Mouse (Mus musculus): Measurements from ENCODE around the gene Klrb1b. TPM values are rescaled to one million over a fixed set of nuclear protein-coding genes. Genes with fewer than 3 reads are reported as not detected.

Gene Klrb1b
- total RNA-seq (2014; rRNA removed) (not detected in 2 replicates), polyA plus RNA-seq (2015; fragmentation: Nextera tagmentation; extraction: Ambion mirVana) (not detected in 2 replicates)

- DNase-seq (ENCODE audit: low spot score), result no peak
- WGBS, result 90% methylated on average over 6 of the region's 6 CpGs
Observed at GRCm38 (mm10) chr6:128826132-128826531, at the start of gene Klrb1b, which contains the start of gene Gm44511. TSS of gene Klrb1b (minus strand) at chr6:128826331. TSS of gene Gm44511 (minus strand) at chr6:128826315.

GRCm38 (mm10) chr6:128871910-128872610 lies 45.9 kb upstream of the Klrb1b start:
- ATAC-seq (ENCODE audit: low FRiP score), result no peak
- Histone ChIP-seq H3K27me3 (ENCODE audit: insufficient read depth, low read length) (no peaks in the 10 kb centered on the region), H3K36me3 (ENCODE audit: insufficient read depth, low read length) (no peaks in the 10 kb centered on the region), H3K4me1 (ENCODE audit: insufficient read depth, low read length) (no peaks in the 10 kb centered on the region), H3K9me3 (ENCODE audit: low read length) (no peaks in the 10 kb centered on the region), H3K4me2 (ENCODE audit: low read depth, low read length, poor library complexity, severe bottlenecking) (no peak overlapping the region), H3K4me3 (ENCODE audit: low read depth, low read length) (no peak overlapping the region), H3K27ac (ENCODE audit: low read depth, low read length) (no peak overlapping the region), H3K9ac (replicated peaks; ENCODE audit: low read length, poor library complexity, severe bottlenecking) (no peak overlapping the region)
- 85% methylated on average over 1 of the region's 1 CpGs for WGBS
- DNase-seq (ENCODE audit: low spot score), result no peak
- no peak for TF ChIP-seq CTCF (IDR thresholded peaks at IDR 0.05)

More at GRCm38 (mm10) chr6:128826132-128826531, at the start of gene Klrb1b, which contains the start of gene Gm44511:
- Histone ChIP-seq H3K4me2 (ENCODE audit: low read depth, low read length, poor library complexity, severe bottlenecking) (no peak within 1 kb of the TSS), H3K36me3 (ENCODE audit: insufficient read depth, low read length) (no peaks in the 10 kb centered on the region), H3K27ac (ENCODE audit: low read depth, low read length) (no peak within 1 kb of the TSS), H3K27me3 (ENCODE audit: insufficient read depth, low read length) (no peaks in the 10 kb centered on the region), H3K4me3 (ENCODE audit: low read depth, low read length) (no peak within 1 kb of the TSS), H3K9ac (replicated peaks; ENCODE audit: low read length, poor library complexity, severe bottlenecking) (no peak within 1 kb of the TSS), H3K4me1 (ENCODE audit: insufficient read depth, low read length) (no peaks in the 10 kb centered on the region), H3K9me3 (ENCODE audit: low read length) (no peaks in the 10 kb centered on the region)
- TF ChIP-seq CTCF (IDR thresholded peaks at IDR 0.05), result no peak
- ATAC-seq (ENCODE audit: low FRiP score), result no peak

- Histone ChIP-seq H3K36me3 (ENCODE audit: insufficient read depth, low read length) (no peaks in the 10 kb centered on the region), H3K4me3 (ENCODE audit: low read depth, low read length) (no peak overlapping the region), H3K9me3 (ENCODE audit: low read length) (no peaks in the 10 kb centered on the region), H3K27ac (ENCODE audit: low read depth, low read length) (no peak overlapping the region), H3K9ac (replicated peaks; ENCODE audit: low read length, poor library complexity, severe bottlenecking) (no peak overlapping the region), H3K27me3 (ENCODE audit: insufficient read depth, low read length) (no peaks in the 10 kb centered on the region), H3K4me1 (ENCODE audit: insufficient read depth, low read length) (no peaks in the 10 kb centered on the region), H3K4me2 (ENCODE audit: low read depth, low read length, poor library complexity, severe bottlenecking) (no peak overlapping the region)
- TF ChIP-seq CTCF (IDR thresholded peaks at IDR 0.05), result no peak
- WGBS, result 15% methylated on average over 3 of the region's 3 CpGs
- DNase-seq (ENCODE audit: low spot score) (no peak), ATAC-seq (ENCODE audit: low FRiP score) (no peak)
Observed at GRCm38 (mm10) chr6:128868861-128869260, 42.7 kb upstream of the Klrb1b start.

- Histone ChIP-seq H3K4me1 (ENCODE audit: insufficient read depth, low read length) (no peaks in the 10 kb centered on the region), H3K36me3 (ENCODE audit: insufficient read depth, low read length) (no peaks in the 10 kb centered on the region), H3K9ac (replicated peaks; ENCODE audit: low read length, poor library complexity, severe bottlenecking) (no peak overlapping the region), H3K4me2 (ENCODE audit: low read depth, low read length, poor library complexity, severe bottlenecking) (no peak overlapping the region), H3K27ac (ENCODE audit: low read depth, low read length) (no peak overlapping the region), H3K4me3 (ENCODE audit: low read depth, low read length) (no peak overlapping the region), H3K27me3 (ENCODE audit: insufficient read depth, low read length) (no peaks in the 10 kb centered on the region), H3K9me3 (ENCODE audit: low read length) (no peaks in the 10 kb centered on the region)
- no peak for TF ChIP-seq CTCF (IDR thresholded peaks at IDR 0.05)
- DNase-seq (ENCODE audit: low spot score) (no peak), ATAC-seq (ENCODE audit: low FRiP score) (no peak)
- WGBS, result 95% methylated on average over 2 of the region's 2 CpGs
Observed at GRCm38 (mm10) chr6:128857976-128858375, 31.8 kb upstream of the Klrb1b start.

GRCm38 (mm10) chr6:128856250-128856649 lies 30.1 kb upstream of the Klrb1b start:
- Histone ChIP-seq H3K27ac (ENCODE audit: low read depth, low read length) (no peak overlapping the region), H3K9me3 (ENCODE audit: low read length) (no peaks in the 10 kb centered on the region), H3K4me3 (ENCODE audit: low read depth, low read length) (no peak overlapping the region), H3K9ac (replicated peaks; ENCODE audit: low read length, poor library complexity, severe bottlenecking) (no peak overlapping the region), H3K36me3 (ENCODE audit: insufficient read depth, low read length) (no peaks in the 10 kb centered on the region), H3K27me3 (ENCODE audit: insufficient read depth, low read length) (no peaks in the 10 kb centered on the region), H3K4me2 (ENCODE audit: low read depth, low read length, poor library complexity, severe bottlenecking) (no peak overlapping the region), H3K4me1 (ENCODE audit: insufficient read depth, low read length) (no peaks in the 10 kb centered on the region)
- no peak for TF ChIP-seq CTCF (IDR thresholded peaks at IDR 0.05)
- 66% methylated on average over 5 of the region's 5 CpGs for WGBS
- DNase-seq (ENCODE audit: low spot score), result peak; percentile 74
- no peak; the same call in 1 of the 2 replicates for ATAC-seq (ENCODE audit: low FRiP score)

- H3K9me3 ChIP-seq (ENCODE audit: low read length), result no peaks in the 10 kb centered on the region
- H3K9ac ChIP-seq (replicated peaks; ENCODE audit: low read length, poor library complexity, severe bottlenecking), result no peak overlapping the region
- no peak overlapping the region for H3K4me2 ChIP-seq (ENCODE audit: low read depth, low read length, poor library complexity, severe bottlenecking)
- no peak for TF ChIP-seq CTCF (IDR thresholded peaks at IDR 0.05)
- no peaks in the 10 kb centered on the region for H3K4me1 ChIP-seq (ENCODE audit: insufficient read depth, low read length)
- 89% methylated on average over 1 of the region's 1 CpGs for WGBS
- no peaks in the 10 kb centered on the region for H3K36me3 ChIP-seq (ENCODE audit: insufficient read depth, low read length)
- ATAC-seq (ENCODE audit: low FRiP score) (no peak), DNase-seq (ENCODE audit: low spot score) (no peak)
- H3K27me3 ChIP-seq (ENCODE audit: insufficient read depth, low read length), result no peaks in the 10 kb centered on the region
- no peak overlapping the region for H3K27ac ChIP-seq (ENCODE audit: low read depth, low read length)
- H3K4me3 ChIP-seq (ENCODE audit: low read depth, low read length), result no peak overlapping the region
Observed at GRCm38 (mm10) chr6:128855477-128855876, 29.3 kb upstream of the Klrb1b start.
